Mouse (Mus musculus) embryonic fibroblast, embryonic 13.5 days (primary cell): ENCODE results near the gene Tmem234.

Source experiments
- CTCF ChIP-seq: IDR thresholded peaks from 2 replicates; pipeline ENCODE4 v1.5.1; 2011; ENCODE audit warnings: mild to moderate bottlenecking, control low read depth, low read length, moderate library complexity, borderline replicate concordance; ENCODE audit not compliant: insufficient read depth
- POLR2A ChIP-seq: IDR thresholded peaks from 2 replicates; pipeline ENCODE4 v1.6.1; 2011; ENCODE audit warnings: low read depth, mild to moderate bottlenecking, control low read depth, low read length, moderate library complexity

DNA sequence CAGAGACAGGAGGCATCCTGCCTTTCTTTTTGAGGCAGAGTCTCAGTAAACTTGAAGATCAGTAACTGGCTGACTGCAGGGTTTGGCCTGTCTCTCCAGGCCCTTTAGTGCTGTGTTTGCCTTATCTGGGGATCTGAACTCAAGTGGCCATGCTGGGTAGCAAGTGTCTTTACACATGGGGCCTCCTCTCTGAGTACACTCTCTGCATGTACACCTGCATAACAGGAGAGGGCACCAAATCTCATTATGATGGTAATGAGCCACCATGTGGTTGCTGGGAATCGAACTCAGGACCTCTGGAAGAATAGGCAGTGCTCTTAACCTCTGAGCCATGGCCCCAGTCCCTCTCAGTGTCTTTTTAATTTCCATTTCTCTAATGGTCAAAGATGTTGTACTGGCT lies 18.2 kb upstream of the Tmem234 start:
- TF ChIP-seq CTCF (no peak), POLR2A (no peak)
